Mouse (Mus musculus): ENCODE measurements around the gene Znhit1.

Znhit1 gene

DNA sequence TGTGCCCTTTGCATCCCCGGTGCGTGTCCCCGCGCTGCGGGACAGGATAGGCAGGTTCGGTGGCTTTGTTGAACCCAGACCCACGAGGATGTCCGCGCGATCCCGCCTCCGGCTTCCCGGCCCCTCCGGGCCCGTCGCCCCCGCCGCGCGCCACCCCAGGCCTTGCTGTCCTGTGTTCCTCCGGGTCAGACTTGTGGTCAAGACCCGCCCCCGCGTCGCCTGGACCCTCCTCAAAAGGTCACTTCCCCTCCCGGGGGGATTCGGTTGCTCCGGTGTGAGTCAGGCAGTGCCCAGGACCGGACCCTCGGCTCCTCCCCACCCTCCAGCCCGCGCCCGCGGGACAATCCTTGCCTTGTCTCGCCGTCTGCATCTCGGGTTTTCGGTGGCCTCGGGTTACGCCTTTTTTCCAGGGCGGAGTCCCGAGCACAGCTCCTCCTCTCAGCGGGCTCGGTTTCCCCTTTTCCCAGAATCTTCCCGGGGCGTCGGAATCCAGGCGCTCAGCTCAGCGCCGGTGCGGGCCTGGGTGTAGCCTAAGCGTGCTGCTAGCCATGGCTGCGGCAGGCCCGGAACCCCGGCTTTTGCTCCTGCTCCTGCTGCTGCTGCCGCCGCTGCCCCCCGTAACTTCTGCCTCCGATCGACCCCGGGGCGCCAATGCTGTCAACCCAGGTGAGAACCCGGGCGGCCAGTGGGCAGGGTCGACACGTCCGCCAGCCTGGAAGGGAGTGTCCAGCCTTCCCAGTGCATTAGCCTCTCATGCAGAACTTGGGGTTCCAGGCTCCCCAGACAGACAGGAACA lies 485 bp downstream of the Znhit1 start:
- ATAC-seq (ENCODE audit: insufficient number of reproducible peaks, low FRiP score, low TSS enrichment): peak; percentile 46

GRCm38 (mm10) chr5:136986695-136987137 lies 1.1 kb downstream of the Znhit1 start, which contains the start of gene Plod3:
Gene Plod3 (plus strand): TSS chr5:136987019.
- ATAC-seq (ENCODE audit: insufficient number of reproducible peaks, low FRiP score, low TSS enrichment): peak; percentile 90

DNA sequence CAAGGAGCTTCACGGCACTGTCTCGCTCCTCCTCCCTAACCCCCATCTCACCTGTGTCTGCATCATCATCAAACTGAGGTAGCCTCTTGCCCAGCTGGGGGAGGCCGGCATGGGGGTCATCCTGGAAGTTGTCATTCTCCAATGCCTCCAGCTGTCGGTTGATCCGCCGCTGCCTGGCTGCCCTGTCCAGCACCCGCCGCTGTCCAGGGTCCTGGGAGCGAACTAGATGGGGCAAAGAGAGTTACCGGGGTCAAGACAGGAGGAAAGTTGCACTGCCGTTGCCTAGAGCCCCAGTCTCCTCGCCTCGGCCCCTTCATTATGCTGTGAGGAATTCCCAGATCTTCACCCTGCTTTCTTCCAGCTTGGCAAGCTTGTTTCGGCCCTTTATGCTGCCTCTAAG lies 3.0 kb downstream of the Znhit1 start:
- no peak for ATAC-seq (ENCODE audit: insufficient number of reproducible peaks, low FRiP score, low TSS enrichment)

DNA sequence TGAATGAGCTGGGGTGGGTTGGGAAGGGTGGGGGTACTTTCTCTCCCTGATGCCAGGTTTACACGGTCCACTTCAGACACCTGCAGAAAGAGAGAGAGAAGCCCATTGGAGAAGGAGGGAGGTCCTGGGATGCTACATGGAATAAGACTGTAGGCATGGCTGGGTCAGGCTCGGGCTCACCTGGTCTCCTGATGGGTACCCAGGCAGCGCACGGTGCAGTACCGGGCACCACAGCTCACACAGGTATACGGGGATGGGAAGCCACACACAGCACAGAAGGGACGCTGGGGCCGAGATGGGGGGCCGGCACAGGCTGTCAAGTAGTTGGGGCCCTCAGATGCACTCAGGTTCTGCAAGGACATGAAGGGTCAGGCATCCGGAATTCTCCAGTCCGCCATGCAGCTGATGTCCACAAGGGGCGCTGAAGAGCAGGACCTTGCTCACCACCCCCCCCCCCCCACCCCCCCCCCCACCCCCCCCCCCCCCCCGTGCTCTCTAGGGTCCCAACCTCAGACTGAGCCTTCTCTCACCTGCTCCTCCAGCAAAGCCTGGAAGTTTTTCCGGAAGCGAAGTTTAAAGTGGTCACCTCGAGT lies 5.4 kb downstream of the Znhit1 start:
- ATAC-seq (ENCODE audit: insufficient number of reproducible peaks, low FRiP score, low TSS enrichment): peak; percentile 54; the same call in 1 of the 2 replicates

- no peak for ATAC-seq (ENCODE audit: insufficient number of reproducible peaks, low FRiP score, low TSS enrichment)
These were observed 6.8 kb downstream of the Znhit1 start for GRCm38 (mm10) chr5:136980974-136981373.

GRCm38 (mm10) chr5:136979762-136980161 lies 8.1 kb downstream of the Znhit1 start:
- no peak for ATAC-seq (ENCODE audit: insufficient number of reproducible peaks, low FRiP score, low TSS enrichment)

GRCm38 (mm10) chr5:136977769-136978168 lies 10.1 kb downstream of the Znhit1 start:
- ATAC-seq (ENCODE audit: insufficient number of reproducible peaks, low FRiP score, low TSS enrichment): no peak

GRCm38 (mm10) chr5:136973670-136974069 lies 14.2 kb downstream of the Znhit1 start:
- ATAC-seq (ENCODE audit: insufficient number of reproducible peaks, low FRiP score, low TSS enrichment): no peak

GRCm38 (mm10) chr5:136970703-136971102 lies 17.1 kb downstream of the Znhit1 start:
- ATAC-seq (ENCODE audit: insufficient number of reproducible peaks, low FRiP score, low TSS enrichment): no peak

- ATAC-seq (ENCODE audit: insufficient number of reproducible peaks, low FRiP score, low TSS enrichment): no peak
These were observed 20.2 kb downstream of the Znhit1 start for GRCm38 (mm10) chr5:136967592-136967991.

GRCm38 (mm10) chr5:136966861-136967455 lies 20.9 kb downstream of the Znhit1 start:
- no peak for ATAC-seq (ENCODE audit: insufficient number of reproducible peaks, low FRiP score, low TSS enrichment)

DNA sequence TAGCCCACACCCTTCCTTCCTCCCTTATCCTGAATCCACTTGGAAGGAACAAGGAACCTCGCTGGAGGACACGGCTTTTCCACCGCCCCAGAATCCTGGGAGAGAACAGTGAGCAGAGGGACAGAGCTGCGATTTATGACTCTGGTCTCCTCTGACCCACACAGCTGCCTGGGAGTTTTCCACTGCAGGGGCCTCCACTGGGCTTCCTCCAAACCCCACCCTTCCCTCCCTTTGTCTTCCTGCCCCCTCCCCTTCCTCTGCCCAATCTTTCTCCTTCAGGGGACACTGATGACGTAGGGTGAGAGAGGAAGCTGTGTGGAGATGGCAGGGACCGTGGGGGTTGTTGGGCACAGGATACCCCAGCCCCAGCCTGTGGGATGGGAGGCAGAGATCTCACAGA lies 21.5 kb downstream of the Znhit1 start, which contains the start of gene Cldn15:
Gene Cldn15, plus strand, starts transcription at position 286 of the 400 bp plus-strand sequence.
- ATAC-seq (ENCODE audit: insufficient number of reproducible peaks, low FRiP score, low TSS enrichment): no peak

GRCm38 (mm10) chr5:136965686-136966085 lies 22.1 kb downstream of the Znhit1 start:
- ATAC-seq (ENCODE audit: insufficient number of reproducible peaks, low FRiP score, low TSS enrichment): no peak

GRCm38 (mm10) chr5:136965210-136965609 lies 22.6 kb downstream of the Znhit1 start:
- no peak for ATAC-seq (ENCODE audit: insufficient number of reproducible peaks, low FRiP score, low TSS enrichment)

GRCm38 (mm10) chr5:136962966-136963540 lies 24.8 kb downstream of the Znhit1 start:
- ATAC-seq (ENCODE audit: insufficient number of reproducible peaks, low FRiP score, low TSS enrichment): no peak

DNA sequence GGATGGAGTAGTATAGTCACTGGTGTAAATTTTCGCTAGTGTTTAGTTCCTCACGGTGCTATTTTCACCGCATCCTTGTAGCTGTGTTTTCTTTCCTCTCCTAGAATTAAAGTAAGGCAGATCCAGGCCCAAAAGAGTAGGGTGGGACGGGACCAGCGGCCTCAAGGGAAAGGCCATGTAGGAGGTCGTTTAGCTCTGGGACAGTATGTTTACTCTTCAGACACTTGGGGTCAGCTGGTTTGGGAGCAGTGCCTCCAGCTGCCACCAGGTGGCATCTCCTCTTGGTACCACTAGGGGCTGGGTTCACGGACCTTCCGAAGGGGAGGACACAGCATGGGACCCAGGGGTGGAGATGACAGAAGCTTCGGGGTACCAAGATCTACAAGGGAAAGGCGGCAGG lies 25.3 kb downstream of the Znhit1 start:
- ATAC-seq (ENCODE audit: insufficient number of reproducible peaks, low FRiP score, low TSS enrichment): peak; percentile 64; the same call in 1 of the 2 replicates

DNA sequence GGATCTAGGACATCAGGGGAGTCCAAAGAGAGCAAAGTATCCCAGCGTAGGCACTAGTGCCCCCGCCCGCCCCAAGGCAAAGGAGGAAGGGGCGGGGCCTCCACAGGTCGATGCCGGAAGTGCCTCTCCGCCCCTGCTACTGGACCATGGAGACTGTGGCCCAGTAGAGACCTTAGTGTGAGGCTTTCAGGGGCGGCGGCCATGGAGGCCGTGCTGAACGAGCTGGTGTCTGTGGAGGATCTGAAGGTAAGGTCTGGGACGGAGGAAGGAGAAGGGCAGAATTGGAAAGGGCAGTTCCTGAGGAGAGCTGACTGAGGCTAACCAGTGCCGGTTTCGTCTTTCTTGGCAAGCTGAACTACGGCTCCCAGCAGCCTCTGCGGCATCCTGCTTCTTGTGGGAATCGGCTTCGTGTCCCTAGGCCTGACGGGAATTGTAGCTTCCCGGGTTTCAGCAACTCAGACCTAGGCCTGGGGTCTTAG lies 25.8 kb downstream of the Znhit1 start:
- peak; percentile 84 for ATAC-seq (ENCODE audit: insufficient number of reproducible peaks, low FRiP score, low TSS enrichment)

- ATAC-seq (ENCODE audit: insufficient number of reproducible peaks, low FRiP score, low TSS enrichment): no peak
These were observed 26.4 kb downstream of the Znhit1 start for GRCm38 (mm10) chr5:136961334-136961982.

- no peak for ATAC-seq (ENCODE audit: insufficient number of reproducible peaks, low FRiP score, low TSS enrichment)
These were observed 27.8 kb downstream of the Znhit1 start for GRCm38 (mm10) chr5:136960053-136960452.

DNA sequence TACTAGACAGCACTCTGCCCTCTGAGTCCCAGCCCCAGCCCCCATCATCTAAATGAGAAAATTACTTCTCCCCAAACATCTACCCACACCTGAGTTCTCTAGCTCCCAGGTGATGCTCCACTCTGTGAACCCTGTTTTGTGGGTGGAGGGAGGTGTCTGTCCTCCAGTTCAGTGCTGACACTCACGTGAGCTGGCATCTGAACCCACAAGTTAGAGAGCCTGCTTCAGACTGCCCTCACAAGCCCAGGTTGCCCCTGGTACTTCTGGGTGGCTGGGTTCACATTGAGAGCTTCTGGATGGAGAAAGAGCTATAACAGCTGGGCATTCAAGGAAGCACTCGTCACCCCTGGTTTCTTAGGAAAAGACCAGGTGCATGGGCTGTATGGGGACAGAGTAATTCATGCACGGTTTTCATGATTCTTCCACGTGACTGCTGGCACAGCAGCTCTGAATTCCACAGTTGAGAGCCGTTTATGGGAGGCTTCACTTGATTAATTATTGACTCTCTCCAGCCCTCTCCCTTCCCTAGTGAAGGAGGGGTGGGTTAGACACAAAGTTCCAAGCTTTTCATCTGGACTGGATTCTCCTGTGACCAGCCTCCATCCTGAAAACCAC lies 28.7 kb downstream of the Znhit1 start:
- no peak for ATAC-seq (ENCODE audit: insufficient number of reproducible peaks, low FRiP score, low TSS enrichment)

Measured in cerebellum, adult (tissue).